Mouse (Mus musculus) yolk sac, embryonic 10.5 days (tissue): ENCODE measurements around the gene Atp8b4.

ENCODE experiments used
- DNase-seq: peaks from one replicate; pipeline ENCODE4 v3.0.0-alpha.2; 2017; ENCODE audit warnings: low spot score

Atp8b4 gene

GRCm38 (mm10) chr2:126287942-126288341, 212.5 kb downstream of the Atp8b4 start:
- no peak for DNase-seq

DNA sequence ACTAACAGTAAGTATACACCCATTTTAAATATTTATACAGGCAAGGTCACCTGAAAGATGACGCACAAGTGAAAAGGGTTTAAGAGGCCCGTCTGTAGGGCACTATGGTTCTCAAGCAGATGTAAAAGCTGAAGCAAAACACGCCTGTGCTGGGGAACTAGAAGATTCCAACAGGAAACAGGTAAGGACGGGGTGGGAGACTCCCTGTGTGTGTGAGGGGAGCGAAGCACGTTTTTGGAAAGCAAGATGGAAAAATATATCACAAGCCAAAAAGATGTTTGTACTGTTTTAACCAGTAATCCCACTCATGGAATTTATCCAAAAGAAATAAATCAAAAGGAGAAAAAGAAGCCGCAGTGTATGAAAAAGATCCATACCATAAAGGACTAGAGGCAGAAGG, 214.1 kb downstream of the Atp8b4 start:
- DNase-seq, result no peak

DNA sequence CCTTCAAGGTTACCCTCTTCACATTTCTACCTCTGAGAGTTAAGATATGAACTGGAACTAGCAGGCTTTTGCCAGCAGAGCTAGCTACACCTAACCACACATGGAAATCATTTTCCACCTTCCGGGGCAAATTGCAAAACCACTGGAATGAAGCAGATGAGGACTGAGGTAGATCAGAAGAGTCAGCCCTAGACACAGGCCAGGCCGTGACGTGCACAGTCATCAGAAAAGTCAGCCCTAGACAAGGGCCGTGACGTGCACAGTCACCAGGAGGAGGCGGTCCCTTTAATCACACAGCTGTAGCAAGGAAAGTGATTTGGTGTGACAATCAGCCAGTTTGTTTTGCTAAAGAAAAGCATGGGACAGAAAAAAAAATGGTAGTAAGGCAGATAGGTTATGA, 216.4 kb downstream of the Atp8b4 start:
- no peak for DNase-seq

GRCm38 (mm10) chr2:126283086-126283485, 217.4 kb downstream of the Atp8b4 start:
- no peak for DNase-seq

DNA sequence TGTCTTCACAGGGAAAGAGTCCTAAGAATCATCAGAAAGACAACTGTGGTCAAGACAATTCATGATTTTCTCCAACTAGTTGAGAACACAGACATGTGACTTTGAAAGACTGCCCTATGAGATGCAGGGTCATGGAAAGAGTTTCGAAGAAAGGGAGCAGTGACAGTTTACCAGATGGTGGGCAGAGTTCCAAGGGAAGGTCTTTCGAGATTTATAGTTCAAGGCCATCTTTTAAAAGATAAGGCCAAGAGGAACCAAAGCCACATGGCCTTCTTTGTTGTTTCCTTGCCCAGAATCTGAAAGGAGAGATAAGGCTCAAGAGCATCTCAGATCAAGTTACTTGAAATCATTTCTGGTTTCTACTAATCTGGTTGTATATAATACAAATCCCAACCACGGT, 225.0 kb downstream of the Atp8b4 start:
- no peak for DNase-seq

- DNase-seq, result no peak
These were observed 225.6 kb downstream of the Atp8b4 start for GRCm38 (mm10) chr2:126274826-126275405.

GRCm38 (mm10) chr2:126274311-126274710, 226.2 kb downstream of the Atp8b4 start:
- DNase-seq, result no peak
